Mouse (Mus musculus): Measurements from ENCODE around the gene Mgat1. TPM values are rescaled to one million over a fixed set of nuclear protein-coding genes. Genes with fewer than 3 reads are reported as not detected.
"Not testable (repeated sequence)": the region's sequence is repeated elsewhere in the genome, so short reads cannot be mapped to it uniquely, and the experiment has no call there.

Mgat1 gene
- polyA plus RNA-seq, 1 experiment from 2014 or later, result 73.0 TPM

DNA sequence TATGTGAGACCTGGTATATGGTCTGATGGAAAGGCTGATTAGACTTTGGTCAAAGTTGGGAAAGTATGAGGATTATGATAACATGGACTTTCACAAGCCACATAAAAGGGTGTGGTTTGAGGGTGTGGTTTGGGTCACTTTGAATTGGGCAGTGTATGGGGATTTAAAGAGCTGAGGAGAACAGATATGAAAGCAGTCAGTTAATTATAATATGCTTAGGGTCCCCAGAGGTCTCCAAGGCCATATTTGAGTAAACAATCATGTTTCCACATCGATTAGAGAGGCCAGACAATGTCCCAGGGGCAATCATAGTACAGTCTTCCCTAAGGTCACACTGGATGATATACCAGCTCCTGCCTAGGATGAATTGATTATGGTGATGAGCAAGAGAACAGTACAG is 41.0 kb downstream of the Mgat1 start, which contains the start of gene Olfr1392:
Gene Olfr1392 (plus strand): TSS at position 301 of the 400 bp plus-strand sequence.
- H3K27ac ChIP-seq (ENCODE audit: low read length); H3K9ac ChIP-seq (ENCODE audit: low read length); H3K9me3 ChIP-seq (ENCODE audit: control insufficient read depth, low read length); H3K4me2 ChIP-seq (ENCODE audit: low read depth, low read length); H3K36me3 ChIP-seq (ENCODE audit: control insufficient read depth, insufficient read depth, low read length); H3K4me1 ChIP-seq (replicated peaks; ENCODE audit: control insufficient read depth, insufficient read depth, low read length); ATAC-seq (ENCODE audit: low read depth); H3K27me3 ChIP-seq (ENCODE audit: control insufficient read depth, insufficient read depth, low read depth, low read length); H3K4me3 ChIP-seq (ENCODE audit: low read length): not testable (repeated sequence)
- WGBS, result 32% methylated on average over 1 of the region's 1 CpGs

- Histone ChIP-seq H3K27me3 (ENCODE audit: control insufficient read depth, insufficient read depth, low read depth, low read length) (no peaks in the 10 kb centered on the region), H3K27ac (ENCODE audit: low read length) (no peak overlapping the region), H3K4me2 (ENCODE audit: low read depth, low read length) (no peak overlapping the region), H3K4me1 (replicated peaks; ENCODE audit: control insufficient read depth, insufficient read depth, low read length) (no peaks in the 10 kb centered on the region), H3K4me3 (ENCODE audit: low read length) (no peak overlapping the region), H3K9me3 (ENCODE audit: control insufficient read depth, low read length) (no peaks in the 10 kb centered on the region), H3K36me3 (ENCODE audit: control insufficient read depth, insufficient read depth, low read length) (no peaks in the 10 kb centered on the region), H3K9ac (ENCODE audit: low read length) (no peak overlapping the region)
- no peak for ATAC-seq (ENCODE audit: low read depth)
- WGBS, result 64% methylated on average over 2 of the region's 2 CpGs
These were observed 43.3 kb downstream of the Mgat1 start for GRCm38 (mm10) chr11:49287251-49287650.

DNA sequence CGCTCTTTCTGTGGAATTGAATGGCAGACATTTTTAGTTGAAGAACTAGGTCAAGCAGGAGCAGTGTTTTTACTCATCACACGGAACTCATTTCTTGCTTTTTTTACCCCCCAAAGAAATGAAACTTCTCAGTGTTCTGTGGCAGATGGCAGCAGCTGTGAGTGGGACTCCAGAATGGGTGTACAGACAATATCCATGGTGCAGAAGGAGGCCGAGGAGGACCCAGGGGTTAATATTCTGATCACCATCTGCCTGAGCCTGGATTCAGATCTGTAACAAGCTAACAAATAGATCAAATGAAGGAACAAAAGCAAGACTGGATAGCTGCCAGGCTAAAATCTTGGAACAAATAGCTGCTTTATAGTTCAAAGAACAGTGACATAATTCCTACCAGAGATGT is 48.8 kb downstream of the Mgat1 start:
- Histone ChIP-seq H3K4me2 (ENCODE audit: low read depth, low read length) (no peak overlapping the region), H3K9ac (ENCODE audit: low read length) (no peak overlapping the region), H3K9me3 (ENCODE audit: control insufficient read depth, low read length) (no peaks in the 10 kb centered on the region), H3K4me1 (replicated peaks; ENCODE audit: control insufficient read depth, insufficient read depth, low read length) (no peaks in the 10 kb centered on the region), H3K36me3 (ENCODE audit: control insufficient read depth, insufficient read depth, low read length) (no peaks in the 10 kb centered on the region), H3K27ac (ENCODE audit: low read length) (no peak overlapping the region), H3K4me3 (ENCODE audit: low read length) (no peak overlapping the region), H3K27me3 (ENCODE audit: control insufficient read depth, insufficient read depth, low read depth, low read length) (no peaks in the 10 kb centered on the region)
- ATAC-seq (ENCODE audit: low read depth), result no peak
- 69% methylated on average over 3 of the region's 3 CpGs for WGBS

- H3K36me3 ChIP-seq (ENCODE audit: control insufficient read depth, insufficient read depth, low read length), result no peaks in the 10 kb centered on the region
- no peak within 1 kb of the TSS for H3K9ac ChIP-seq (ENCODE audit: low read length)
- H3K4me1 ChIP-seq (replicated peaks; ENCODE audit: control insufficient read depth, insufficient read depth, low read length), result no peaks in the 10 kb centered on the region
- H3K4me2 ChIP-seq (ENCODE audit: low read depth, low read length), result no peak within 1 kb of the TSS
- H3K27me3 ChIP-seq (ENCODE audit: control insufficient read depth, insufficient read depth, low read depth, low read length), result no peaks in the 10 kb centered on the region
- ATAC-seq (ENCODE audit: low read depth), result no peak
- H3K27ac ChIP-seq (ENCODE audit: low read length), result no peak within 1 kb of the TSS
- H3K4me3 ChIP-seq (ENCODE audit: low read length), result no peak within 1 kb of the TSS
- no peaks in the 10 kb centered on the region for H3K9me3 ChIP-seq (ENCODE audit: control insufficient read depth, low read length)
These were observed 60.5 kb downstream of the Mgat1 start, which contains the start of gene Olfr10 for GRCm38 (mm10) chr11:49304441-49304840. Gene Olfr10, plus strand, starts transcription at chr11:49304741.

- not testable (repeated sequence) for H3K9ac ChIP-seq (ENCODE audit: low read length); H3K4me2 ChIP-seq (ENCODE audit: low read depth, low read length); H3K27ac ChIP-seq (ENCODE audit: low read length); H3K36me3 ChIP-seq (ENCODE audit: control insufficient read depth, insufficient read depth, low read length); H3K4me1 ChIP-seq (replicated peaks; ENCODE audit: control insufficient read depth, insufficient read depth, low read length); H3K9me3 ChIP-seq (ENCODE audit: control insufficient read depth, low read length); H3K4me3 ChIP-seq (ENCODE audit: low read length); H3K27me3 ChIP-seq (ENCODE audit: control insufficient read depth, insufficient read depth, low read depth, low read length); ATAC-seq (ENCODE audit: low read depth)
- 63% methylated on average over 5 of the region's 5 CpGs for WGBS
These were observed 64.6 kb downstream of the Mgat1 start for GRCm38 (mm10) chr11:49308547-49308946.

Other genes starting within 250 kb of the Mgat1 start
- 0.78 TPM in 2 replicates for gene 9930111J21Rik2, start 192.9 kb upstream of the Mgat1 start, polyA plus RNA-seq (2015; fragmentation: Nextera tagmentation; extraction: Ambion mirVana)
- 0.69 and 2.4 TPM in 2 replicates for gene Tgtp2, start 180.0 kb upstream of the Mgat1 start, polyA plus RNA-seq (2015; fragmentation: Nextera tagmentation; extraction: Ambion mirVana)
- 2.5 and 3.6 TPM in 2 replicates for gene Ifi47, start 167.6 kb upstream of the Mgat1 start, polyA plus RNA-seq (2015; fragmentation: Nextera tagmentation; extraction: Ambion mirVana)
- gene Olfr1396, start 129.3 kb upstream of the Mgat1 start, polyA plus RNA-seq (2015; fragmentation: Nextera tagmentation; extraction: Ambion mirVana), result 0.15 TPM in 1 of 2 replicates, not detected in the other
- gene Olfr1395, start 101.9 kb upstream of the Mgat1 start, polyA plus RNA-seq (2015; fragmentation: Nextera tagmentation; extraction: Ambion mirVana), result not detected in 2 replicates
- not detected in 2 replicates for gene Olfr1394, start 89.8 kb upstream of the Mgat1 start, polyA plus RNA-seq (2015; fragmentation: Nextera tagmentation; extraction: Ambion mirVana)
- 0.73 and 0.84 TPM in 2 replicates for gene Btnl9, start 57.0 kb upstream of the Mgat1 start, polyA plus RNA-seq (2015; fragmentation: Nextera tagmentation; extraction: Ambion mirVana)
- gene Zfp62, start 40.9 kb upstream of the Mgat1 start, polyA plus RNA-seq (2015; fragmentation: Nextera tagmentation; extraction: Ambion mirVana), result 35.8 and 38.2 TPM in 2 replicates
- gene Olfr1393, start 34.1 kb downstream of the Mgat1 start, polyA plus RNA-seq (2015; fragmentation: Nextera tagmentation; extraction: Ambion mirVana), result 0.05 TPM in 1 of 2 replicates, not detected in the other
- gene Olfr1392, start 41.1 kb downstream of the Mgat1 start, polyA plus RNA-seq (2015; fragmentation: Nextera tagmentation; extraction: Ambion mirVana), result 0.14 TPM in 1 of 2 replicates, not detected in the other
- not detected in 2 replicates for gene Olfr10, start 60.5 kb downstream of the Mgat1 start, polyA plus RNA-seq (2015; fragmentation: Nextera tagmentation; extraction: Ambion mirVana)
- gene Olfr1391, start 78.6 kb downstream of the Mgat1 start, polyA plus RNA-seq (2015; fragmentation: Nextera tagmentation; extraction: Ambion mirVana), result not detected in 2 replicates
- gene Olfr1390, start 91.0 kb downstream of the Mgat1 start, polyA plus RNA-seq (2015; fragmentation: Nextera tagmentation; extraction: Ambion mirVana), result not detected in 2 replicates
- not detected in 2 replicates for gene Olfr1389, start 178.9 kb downstream of the Mgat1 start, polyA plus RNA-seq (2015; fragmentation: Nextera tagmentation; extraction: Ambion mirVana)
- 0.05 TPM in 1 of 2 replicates, not detected in the other for gene Olfr1388, start 192.4 kb downstream of the Mgat1 start, polyA plus RNA-seq (2015; fragmentation: Nextera tagmentation; extraction: Ambion mirVana)
- not detected in 2 replicates for gene Olfr1387, start 211.2 kb downstream of the Mgat1 start, polyA plus RNA-seq (2015; fragmentation: Nextera tagmentation; extraction: Ambion mirVana)
- gene Olfr1386, start 220.9 kb downstream of the Mgat1 start, polyA plus RNA-seq (2015; fragmentation: Nextera tagmentation; extraction: Ambion mirVana), result not detected in 2 replicates
- not detected in 2 replicates for gene Olfr1385, start 244.9 kb downstream of the Mgat1 start, polyA plus RNA-seq (2015; fragmentation: Nextera tagmentation; extraction: Ambion mirVana)